Mouse (Mus musculus): ENCODE data around the gene Guca1b.
"Not testable (repeated sequence)": the region's sequence is repeated elsewhere in the genome, so short reads cannot be mapped to it uniquely, and the experiment has no call there.

Gene Guca1b

DNA sequence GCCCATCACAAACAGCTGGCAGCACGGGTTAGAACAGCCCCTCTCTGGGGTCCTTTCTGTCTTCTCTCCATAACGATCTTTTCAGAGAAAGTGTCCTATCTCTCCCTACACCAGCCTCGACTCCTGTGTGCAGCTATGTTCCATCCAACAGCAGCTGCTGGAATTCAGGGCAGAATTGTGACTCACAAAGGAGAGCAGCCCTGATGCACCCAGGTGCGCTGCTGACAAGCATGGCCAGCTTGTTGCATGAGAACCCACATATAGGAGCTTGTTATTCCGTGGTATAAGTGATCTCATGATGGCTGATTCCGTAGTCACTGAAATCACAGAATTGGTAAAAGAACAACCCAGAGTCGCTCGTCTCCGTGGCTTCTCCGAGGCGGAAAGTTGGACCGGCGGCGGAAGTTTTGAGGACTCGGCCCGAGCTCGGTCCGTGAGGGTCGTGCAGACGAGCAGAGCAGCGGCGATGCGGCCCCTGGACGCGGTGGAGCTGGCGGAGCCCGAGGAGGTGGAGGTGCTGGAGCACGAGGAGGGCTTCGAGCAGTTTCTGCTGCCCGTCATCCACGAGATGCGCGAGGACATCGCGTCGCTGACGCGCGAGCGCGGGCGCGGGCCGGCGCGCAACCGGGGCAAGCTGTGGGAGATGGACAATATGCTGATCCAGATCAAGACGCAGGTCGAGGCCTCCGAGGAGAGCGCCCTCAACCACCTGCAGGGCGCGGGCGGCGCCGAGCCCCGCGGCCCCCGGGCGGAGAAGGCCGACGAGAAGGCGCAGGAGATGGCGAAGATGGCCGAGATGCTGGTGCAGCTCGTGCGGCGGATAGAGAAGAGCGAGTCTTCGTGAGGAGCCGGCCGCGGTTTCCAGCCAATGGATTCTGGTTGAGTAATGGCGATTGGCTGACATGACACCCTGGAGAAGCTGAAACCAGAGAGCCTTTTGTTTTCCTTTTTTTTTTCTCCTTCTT is 25.0 kb downstream of the Guca1b start:
- DNase-seq (ENCODE audit: low read depth, low spot score), result not testable (repeated sequence)

DNA sequence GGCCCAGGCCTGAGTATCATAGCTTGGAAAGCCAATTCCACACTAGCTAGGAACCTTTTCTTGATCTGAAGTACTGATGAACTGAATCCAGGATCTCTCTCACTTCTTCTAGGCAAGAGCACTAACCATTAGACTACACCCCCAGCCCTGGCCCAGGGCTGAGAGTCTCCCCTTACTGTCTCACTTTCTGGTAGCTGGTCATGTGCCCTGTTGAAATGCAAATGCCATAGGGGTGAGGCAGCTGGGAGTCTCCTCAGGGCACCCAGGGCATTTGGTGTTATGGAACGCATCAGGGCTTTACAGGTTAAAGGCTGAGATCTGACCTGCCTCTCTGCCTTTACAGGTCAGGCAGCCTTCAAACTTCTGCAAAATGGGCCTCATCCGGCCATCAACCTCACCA is 35.0 kb downstream of the Guca1b start:
- no peak for DNase-seq (ENCODE audit: low read depth, low spot score)

DNA sequence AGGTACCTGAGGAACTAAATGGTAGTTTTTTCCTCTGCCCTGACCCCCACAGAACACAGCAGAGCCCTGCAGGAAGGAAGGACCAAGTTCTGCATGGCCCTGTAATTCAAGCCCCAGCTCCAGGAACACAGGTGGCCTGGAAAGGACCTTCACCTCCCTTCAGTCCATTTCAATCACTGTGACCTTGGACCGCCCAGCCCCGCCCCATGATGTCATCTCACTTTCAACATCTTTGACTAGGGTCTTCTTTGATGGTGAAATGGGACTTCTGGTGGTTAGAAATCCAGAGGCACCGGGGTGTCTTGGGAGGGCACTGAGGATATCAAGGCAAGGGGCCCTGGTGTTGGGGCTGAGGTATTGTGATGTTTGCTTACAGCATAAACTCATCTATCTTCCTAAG is 36.4 kb downstream of the Guca1b start:
- no peak for DNase-seq (ENCODE audit: low read depth, low spot score)

DNA sequence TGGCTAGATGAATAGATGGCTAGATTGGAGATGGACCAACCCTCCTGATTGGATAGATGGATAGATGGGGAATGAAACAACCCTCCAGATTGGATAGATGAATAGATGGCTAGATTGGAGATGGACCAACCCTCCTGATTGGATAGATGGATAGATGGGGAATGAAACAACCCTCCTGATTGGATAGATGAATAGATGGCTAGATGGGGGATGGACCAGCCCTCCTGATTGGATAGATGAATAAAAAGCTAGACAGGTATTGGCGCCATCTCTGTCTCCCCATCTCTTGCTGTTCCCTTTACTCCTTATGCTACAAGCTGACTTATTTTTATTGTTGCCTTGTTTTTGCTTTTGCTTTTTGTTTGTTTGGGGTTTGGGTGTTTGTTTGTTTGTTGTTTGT is 37.4 kb downstream of the Guca1b start:
- DNase-seq (ENCODE audit: low read depth, low spot score), result not testable (repeated sequence)

DNA sequence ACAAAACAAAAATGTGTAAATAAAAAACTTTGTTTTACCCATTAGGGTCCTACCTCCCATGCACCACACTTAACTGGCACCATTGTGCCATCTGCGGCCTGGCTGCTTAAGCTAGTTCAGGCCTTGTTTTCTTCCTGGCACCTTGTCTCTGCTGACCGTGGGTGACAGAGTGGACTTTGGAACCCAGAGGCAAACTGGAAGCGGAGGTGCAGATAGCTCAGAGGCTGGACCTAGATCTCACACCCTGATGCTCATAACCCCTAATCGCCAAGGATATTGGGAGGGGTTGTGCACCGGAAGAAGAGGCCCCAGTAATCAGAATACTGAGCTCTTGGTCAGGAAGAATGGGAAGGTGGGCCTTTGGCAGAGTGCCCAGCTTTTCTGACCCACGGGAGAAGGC is 39.0 kb downstream of the Guca1b start:
- DNase-seq (ENCODE audit: low read depth, low spot score), result no peak

DNA sequence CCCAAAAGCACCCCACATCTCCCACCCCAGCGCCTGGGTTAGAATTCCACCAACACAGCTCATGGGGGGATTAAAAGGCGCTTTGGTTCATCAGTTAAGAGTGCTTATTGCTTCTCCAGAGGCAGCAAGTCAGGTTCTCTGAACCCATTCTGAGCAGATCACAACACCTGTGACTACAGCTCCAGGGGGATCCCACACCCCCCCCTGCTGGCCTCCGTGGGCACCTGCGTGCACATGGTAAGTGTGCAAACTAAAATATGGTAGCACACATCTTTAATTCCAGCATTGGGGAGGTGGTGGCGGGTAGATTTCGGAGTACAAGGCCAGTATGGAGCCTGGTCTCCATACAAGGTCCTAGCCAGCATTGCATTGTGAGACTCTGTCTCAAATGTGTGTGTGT is 42.1 kb downstream of the Guca1b start:
- DNase-seq (ENCODE audit: low read depth, low spot score), result no peak

DNA sequence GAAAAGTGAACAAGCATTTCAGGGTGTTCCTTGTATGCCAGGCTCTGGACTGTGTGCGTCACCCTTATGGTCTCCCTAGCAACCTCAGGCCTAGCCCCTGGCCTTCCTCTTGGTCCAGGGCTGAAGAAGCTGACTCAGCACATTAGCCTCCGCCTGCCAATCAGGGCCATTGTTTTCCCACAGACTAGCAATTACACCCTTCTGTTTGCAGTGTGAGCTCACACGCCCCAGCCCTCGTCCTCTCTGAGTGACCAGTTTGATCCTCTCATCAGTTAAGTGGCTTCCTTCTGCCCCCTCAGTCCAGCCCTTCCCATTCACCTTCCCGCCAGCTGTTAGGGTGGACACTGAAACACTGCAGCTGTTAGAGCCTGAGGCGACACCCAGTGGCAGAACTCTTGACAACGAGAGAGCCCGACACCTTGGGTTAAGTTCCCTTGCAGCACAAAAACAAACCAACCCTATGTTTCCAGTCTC is 43.7 kb downstream of the Guca1b start:
- DNase-seq (ENCODE audit: low read depth, low spot score), result no peak

DNA sequence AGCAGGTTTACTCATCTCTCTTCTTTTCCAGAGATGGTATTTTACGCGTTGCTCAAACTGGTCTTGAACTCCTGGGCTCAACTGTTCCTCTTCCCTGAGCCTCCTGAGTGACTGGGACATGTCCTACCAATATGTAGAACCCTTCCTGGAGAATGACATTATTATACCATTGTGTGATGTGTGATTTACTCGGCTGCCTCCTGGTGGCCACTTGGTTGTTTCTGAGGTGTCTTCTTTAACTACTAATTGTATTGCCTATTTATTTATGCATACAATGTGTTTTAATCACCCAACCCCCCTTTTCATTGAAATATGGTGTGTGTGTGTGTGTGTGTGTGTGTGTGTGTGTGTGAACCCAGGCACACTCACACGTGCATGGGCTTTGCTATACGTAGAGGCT is 45.6 kb downstream of the Guca1b start:
- no peak for DNase-seq (ENCODE audit: low read depth, low spot score)

DNA sequence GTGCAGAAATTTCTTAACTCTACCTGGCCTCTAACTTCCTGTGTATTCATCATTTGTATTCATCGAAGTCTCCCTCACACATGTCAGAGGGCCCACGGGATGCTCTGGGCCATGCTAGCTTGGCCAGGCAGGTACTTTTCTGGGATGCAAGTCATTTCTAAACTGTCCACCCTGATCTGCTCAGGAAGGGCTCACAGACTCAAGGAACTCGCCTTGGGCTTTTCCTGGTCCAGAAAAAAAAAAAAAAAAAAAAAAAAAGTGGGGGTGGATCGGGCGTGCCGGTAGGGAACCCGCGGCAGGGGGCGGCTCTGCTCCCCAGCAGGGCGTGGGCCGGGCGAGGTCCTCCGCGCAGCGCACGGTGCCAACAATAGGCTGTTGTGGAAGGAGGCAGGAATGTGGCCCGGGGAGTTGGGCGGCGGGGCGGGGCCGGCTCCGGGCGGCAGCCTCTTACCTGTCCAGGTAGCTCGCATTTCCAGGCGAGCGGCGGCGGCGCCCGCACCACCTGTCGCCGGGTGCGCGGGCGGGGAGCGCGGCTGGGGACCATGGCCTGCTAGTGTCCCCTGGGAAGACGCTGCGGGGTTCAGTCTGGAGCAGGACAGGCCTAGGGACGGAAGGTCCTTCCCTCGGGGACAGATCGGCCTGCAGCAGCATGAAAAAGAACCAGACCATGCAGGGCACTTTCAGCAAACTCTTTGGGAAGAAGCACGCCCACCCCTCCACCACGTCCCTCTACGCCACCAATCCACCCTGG is 51.1 kb downstream of the Guca1b start, which contains the start of gene AI661453:
AI661453 (plus strand) TSS at position 460 of the 751 bp plus-strand sequence.
- DNase-seq (ENCODE audit: low read depth, low spot score), result no peak

DNA sequence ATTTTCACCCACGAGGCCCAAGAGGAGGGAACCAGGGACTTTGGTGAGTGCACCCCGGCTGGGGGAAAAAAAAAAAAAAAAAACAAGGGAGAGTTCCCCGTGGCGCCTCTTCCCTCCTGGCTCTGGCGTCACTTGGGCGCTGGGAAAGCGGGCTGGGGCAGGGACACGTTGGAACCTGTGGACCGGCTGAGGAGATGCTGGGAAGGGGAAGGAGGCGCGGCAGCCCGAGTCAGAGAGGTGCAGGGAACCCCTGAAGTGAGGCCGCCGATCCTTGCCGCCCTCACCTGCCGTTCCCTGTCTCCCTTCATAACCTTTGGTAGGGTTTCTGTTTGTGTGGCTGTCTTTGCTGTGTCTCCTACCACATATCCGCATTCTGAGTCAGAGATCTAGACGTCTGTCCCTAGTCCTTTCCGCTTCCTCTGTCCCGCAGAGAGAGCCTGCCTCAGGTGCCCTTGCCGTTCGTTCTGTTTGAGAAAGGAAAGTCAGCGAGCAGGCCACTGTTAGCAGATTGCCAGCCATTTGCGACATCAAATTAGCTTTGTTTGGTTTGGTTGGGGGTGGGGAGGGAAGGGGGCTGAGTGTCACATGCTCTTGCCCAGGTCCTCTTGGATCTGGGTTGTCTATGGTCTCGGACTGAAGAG is 51.8 kb downstream of the Guca1b start, which contains the start of gene 1700001C19Rik:
1700001C19Rik (minus strand) TSS at position 470 of the 641 bp plus-strand sequence.
- no peak for DNase-seq (ENCODE audit: low read depth, low spot score)

DNA sequence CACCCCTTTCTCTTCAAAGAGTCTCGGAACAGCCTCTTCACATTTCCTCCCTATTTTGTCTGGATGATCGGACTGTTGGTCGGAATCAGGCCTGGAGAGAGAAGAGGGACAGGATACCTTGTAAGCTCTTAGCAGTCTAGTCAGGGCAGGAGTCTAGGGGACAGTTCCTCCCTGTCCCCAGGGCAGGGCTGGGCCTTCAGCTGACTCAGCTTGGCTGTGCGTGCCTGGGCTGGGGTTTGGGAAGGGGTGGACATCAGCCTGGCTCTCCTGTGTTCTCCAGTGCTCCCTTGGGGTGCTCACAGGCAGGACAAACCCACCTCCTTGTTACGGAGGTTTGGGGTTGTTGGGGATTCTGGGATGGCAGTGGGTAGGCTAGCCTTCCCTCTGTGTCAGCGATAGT is 53.4 kb downstream of the Guca1b start:
- DNase-seq (ENCODE audit: low read depth, low spot score), result no peak

DNA sequence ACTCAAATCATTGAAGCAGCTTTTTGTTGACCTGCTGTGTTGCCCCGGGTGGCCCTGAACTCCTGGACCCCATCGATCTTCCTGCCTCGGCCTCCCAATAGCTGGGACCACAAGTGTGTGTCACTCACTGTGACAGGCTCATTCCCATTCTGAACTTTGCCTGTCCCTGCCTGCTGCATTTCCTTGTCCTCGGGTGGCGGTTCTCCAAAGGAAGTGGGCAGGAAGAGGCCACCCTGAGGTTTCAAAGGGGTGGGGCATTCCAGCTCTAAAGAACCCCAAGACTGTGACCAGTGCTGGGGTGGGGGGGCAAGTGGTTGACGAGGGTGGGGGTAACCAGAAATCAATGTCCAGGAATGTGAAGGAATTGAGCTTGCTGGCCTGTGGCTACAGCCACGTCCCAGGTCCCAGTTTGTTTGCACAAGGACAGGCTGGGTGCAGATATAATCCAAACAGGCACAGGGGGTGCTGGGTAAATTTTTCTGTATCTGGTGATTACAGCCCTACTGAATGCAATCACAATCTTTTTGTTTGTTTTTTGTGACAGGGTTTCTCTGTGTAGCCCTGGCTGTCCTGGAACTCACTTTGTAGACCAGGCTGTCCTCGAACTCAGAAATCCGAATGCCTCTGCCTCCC is 54.3 kb downstream of the Guca1b start:
- no peak for DNase-seq (ENCODE audit: low read depth, low spot score)

DNA sequence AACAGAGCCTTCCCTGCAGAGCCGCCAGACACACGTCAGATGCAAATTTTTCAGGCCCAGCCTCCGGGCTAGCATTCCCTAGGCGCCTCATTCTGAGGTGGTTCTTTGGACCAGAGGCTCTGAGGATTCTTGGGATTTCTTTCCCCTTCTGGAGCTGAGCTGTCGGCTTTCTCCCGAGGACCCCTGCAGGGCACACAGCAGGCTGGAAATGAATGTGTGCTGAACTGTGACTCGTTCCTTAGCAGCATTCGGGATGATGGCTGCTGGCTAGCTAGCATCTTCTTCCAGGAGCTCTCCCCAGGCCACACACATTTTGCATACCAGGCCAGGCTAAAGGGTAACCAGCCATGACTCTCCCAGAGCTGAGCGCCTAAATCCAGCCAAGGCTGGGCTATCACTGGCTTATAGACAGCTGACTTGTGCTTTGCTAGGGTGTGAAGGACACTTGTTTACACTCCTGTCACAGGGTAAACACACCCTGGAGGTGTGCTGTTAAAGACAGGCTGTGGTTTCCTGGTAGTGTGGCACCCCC is 55.2 kb downstream of the Guca1b start:
- no peak for DNase-seq (ENCODE audit: low read depth, low spot score)

DNA sequence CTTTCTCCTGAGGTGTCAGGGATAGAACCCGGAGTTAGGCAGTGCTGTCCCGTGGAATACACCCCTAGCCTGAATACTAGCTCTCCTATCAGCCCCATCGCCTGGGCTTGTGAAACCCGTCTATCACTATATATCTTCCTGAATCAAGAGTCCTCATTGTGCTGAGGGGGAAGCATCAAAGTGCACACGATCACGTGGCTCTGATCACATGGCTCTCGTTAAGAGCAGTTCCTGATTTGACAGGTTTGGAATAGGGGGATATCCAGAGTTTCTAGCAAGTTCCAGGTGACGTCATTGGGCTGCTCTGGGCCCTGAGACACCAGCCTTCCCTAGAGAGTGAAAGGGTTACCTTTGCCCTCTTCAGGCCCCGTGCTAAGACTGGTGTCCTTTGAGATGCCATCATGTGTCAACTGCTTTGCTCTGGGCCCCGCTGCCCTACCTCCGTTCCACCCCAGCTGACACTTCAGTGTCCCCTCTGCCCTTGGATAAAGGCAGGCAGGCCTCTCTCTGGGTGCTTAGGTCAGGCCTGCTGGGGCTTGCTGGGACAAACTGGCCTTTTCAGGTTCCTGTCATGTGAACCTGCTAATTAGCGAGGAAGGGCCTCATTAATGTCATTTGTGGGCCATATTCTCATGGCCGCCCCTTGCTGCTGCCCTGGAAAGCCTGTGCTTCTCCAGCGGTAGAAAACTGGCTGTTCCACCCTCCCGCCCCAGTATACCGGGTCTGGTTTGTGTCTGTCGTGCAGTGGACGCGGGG is 56.3 kb downstream of the Guca1b start:
- no peak for DNase-seq (ENCODE audit: low read depth, low spot score)

DNA sequence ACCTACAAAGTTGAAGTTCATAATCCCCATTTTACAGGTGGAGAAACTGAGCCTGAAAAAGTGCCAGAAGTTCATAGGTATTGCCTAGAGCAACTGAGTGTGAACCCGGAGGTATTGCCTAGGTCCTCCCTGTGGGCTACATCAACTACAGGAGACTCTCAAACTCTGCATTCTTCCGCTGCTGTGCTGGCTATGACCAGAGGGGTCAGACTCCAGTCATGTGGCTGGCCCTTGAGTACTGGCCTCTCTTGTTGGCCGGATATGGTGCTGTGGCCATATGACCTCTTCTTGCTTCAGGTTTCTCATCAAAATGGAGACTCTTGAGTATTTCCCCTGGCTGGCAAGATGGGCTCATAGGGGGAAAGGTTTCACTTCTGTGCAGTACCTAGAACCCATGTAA is 57.1 kb downstream of the Guca1b start:
- DNase-seq (ENCODE audit: low read depth, low spot score), result no peak
